Mouse (Mus musculus) neural tube, embryonic 15.5 days (tissue): ENCODE results near the gene Lbr. TPM values are rescaled to one million over a fixed set of nuclear protein-coding genes. Genes with fewer than 3 reads are reported as not detected.
A peak's percentile ranks its signal among the peaks of the same experiment; 100 is the strongest.

Experiments used
- ATAC-seq: fragments of 200-750 bp; cut with Nextera tagmentation; 2 replicates; pipeline ENCODE4 v1.8.0; 2017; ENCODE audit warnings: mild to moderate bottlenecking, moderate TSS enrichment, moderate library complexity; ENCODE audit not compliant: low FRiP score
- H3K27ac ChIP-seq: fragments of 300-500 bp; sonication (generic); replicated peaks from 2 replicates; pipeline ENCODE4 v1.5.1; 2015; ENCODE audit warnings: mild to moderate bottlenecking, inconsistent platforms
- H3K27me3 ChIP-seq: fragments of 300-500 bp; sonication (generic); replicated peaks from 2 replicates; pipeline ENCODE4 v1.6.1; 2015; ENCODE audit warnings: inconsistent platforms
- H3K36me3 ChIP-seq: fragments of 300-500 bp; sonication (generic); 2 replicates; pipeline ENCODE4 v1.6.1; 2015; ENCODE audit warnings: inconsistent platforms
- H3K4me1 ChIP-seq: fragments of 300-500 bp; sonication (generic); 2 replicates; pipeline ENCODE4 v1.6.1; 2015; ENCODE audit warnings: inconsistent platforms
- H3K4me2 ChIP-seq: fragments of 300-500 bp; sonication (generic); 2 replicates; pipeline ENCODE4 v1.6.1; 2015; ENCODE audit warnings: inconsistent platforms, mild to moderate bottlenecking, moderate library complexity
- H3K4me3 ChIP-seq: fragments of 300-500 bp; sonication (generic); replicated peaks from 2 replicates; pipeline ENCODE4 v1.5.1; 2015; ENCODE audit warnings: mild to moderate bottlenecking, inconsistent platforms
- H3K9ac ChIP-seq: fragments of 300-500 bp; sonication (generic); replicated peaks from 2 replicates; pipeline ENCODE4 v1.6.1; 2015; ENCODE audit warnings: mild to moderate bottlenecking, inconsistent platforms
- H3K9me3 ChIP-seq: fragments of 300-500 bp; sonication (generic); replicated peaks from 2 replicates; pipeline ENCODE4 v1.6.1; 2016; ENCODE audit warnings: inconsistent platforms
- WGBS: fragments of 180-500 bp; shearing (Covaris S2); methylation state at CpG from one replicate; pipeline ENCODE4 v1.1.7; 2015; ENCODE audit warnings: mixed read lengths; 5-methylcytosine and 5-hydroxymethylcytosine counted together
- polyA plus RNA-seq: library from polyadenylated mRNA; unstranded; fragments of >200 nt; fragmentation: Nextera tagmentation; extraction: Ambion mirVana; gene quantifications from 2 replicates; pipeline ENCODE4 v1.2.1, GENCODE M21; 2015

Gene Lbr
- polyA plus RNA-seq, 1 experiment from 2014 or later, result 22.5 TPM

DNA sequence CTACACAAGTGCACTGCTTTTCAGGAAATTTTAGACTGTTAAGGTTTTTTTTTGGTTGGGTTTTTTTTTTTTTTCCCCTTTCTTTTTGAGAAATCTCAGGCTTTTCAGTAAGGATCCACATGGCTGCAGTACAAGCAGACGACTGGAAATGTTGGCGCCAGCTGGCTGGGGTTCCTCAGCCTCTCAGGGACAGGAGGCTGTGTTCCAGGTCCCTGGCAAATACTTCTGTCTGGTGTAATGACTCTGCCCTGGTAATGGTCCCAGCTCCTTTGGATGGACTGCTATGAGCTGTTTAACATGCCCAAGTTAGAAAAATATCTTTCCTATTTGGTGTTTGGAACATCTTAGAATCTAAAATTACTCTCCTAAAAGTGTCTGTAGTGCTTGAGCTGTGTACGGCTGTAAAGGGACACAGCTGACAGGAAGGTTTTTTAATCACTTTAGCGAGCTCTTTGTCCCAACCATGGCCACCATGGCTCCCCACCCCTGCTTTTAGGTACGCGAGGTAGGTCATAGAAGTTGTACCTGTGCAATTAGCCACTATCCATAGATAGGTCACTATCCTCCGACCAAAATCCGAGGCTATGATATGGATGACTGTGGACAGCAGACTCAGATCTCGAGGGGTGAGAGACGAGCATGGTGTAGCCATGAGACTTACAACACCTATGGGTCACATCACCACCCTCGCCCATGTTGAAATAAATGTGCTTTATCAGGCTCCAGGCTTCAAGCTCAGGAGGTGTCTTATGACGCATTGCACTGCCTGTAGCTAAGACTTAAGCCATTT, 8.9 kb upstream of the Lbr start:
- peaks cover 11% of the 10 kb centered on the region for H3K4me1 ChIP-seq
- no peak for ATAC-seq
- WGBS, result 86% methylated on average over 12 of the region's 12 CpGs

DNA sequence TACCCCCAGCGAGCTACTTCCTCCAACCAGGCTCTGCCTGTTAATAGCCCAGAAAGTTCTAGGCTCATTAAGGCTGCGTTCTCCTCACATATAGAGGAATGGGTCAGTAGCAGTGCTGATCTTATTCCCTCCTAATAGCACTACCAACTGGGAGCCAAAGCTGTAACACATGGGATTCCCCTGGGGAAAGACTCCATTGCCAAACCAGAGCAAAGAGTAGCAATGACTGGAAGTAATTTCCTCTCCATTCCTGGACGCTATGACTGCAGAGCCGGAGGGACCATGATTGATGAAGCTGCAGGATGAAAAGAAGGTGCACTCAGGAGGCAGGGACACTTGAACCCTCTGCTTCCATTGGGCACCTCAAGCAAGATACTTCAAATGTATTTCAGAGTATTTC, 7.6 kb upstream of the Lbr start:
- no peaks in the 10 kb centered on the region for H3K27me3 ChIP-seq
- no peak overlapping the region for H3K27ac ChIP-seq
- H3K4me1 ChIP-seq, result peaks cover 11% of the 10 kb centered on the region
- no peaks in the 10 kb centered on the region for H3K36me3 ChIP-seq
- no peak for ATAC-seq
- H3K4me3 ChIP-seq, result no peak overlapping the region
- H3K9ac ChIP-seq, result no peak overlapping the region
- H3K4me2 ChIP-seq, result no peak overlapping the region
- no peaks in the 10 kb centered on the region for H3K9me3 ChIP-seq
- 64% methylated on average over 4 of the region's 4 CpGs for WGBS

More for the DNA sequence above, 8.9 kb upstream of the Lbr start:
- Histone ChIP-seq H3K4me2 (no peak overlapping the region), H3K36me3 (no peaks in the 10 kb centered on the region), H3K9ac (no peak overlapping the region), H3K9me3 (no peaks in the 10 kb centered on the region), H3K27ac (no peak overlapping the region), H3K4me3 (no peak overlapping the region), H3K27me3 (no peaks in the 10 kb centered on the region)

DNA sequence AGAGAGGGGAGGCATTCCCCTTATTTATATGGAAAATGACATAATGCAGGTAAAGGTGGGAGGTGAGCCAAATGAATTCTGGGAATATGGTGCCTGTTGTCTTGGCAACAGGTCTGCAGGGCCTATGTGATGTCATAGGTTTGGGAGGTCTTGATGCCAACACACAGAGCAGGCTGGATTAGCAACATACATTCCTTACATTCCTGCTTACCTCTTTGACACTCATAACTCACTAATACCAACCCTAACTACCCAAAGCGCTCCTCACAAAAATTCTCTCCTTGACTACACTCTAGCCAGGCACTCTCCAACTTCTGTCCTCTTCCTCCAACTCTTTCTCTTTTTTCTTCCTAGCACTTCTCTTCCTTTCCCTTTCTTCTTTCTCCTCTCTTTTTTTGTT, 5.4 kb upstream of the Lbr start:
- no peaks in the 10 kb centered on the region for H3K36me3 ChIP-seq
- no peak overlapping the region for H3K4me2 ChIP-seq
- H3K4me3 ChIP-seq, result no peak overlapping the region
- peaks cover 9% of the 10 kb centered on the region for H3K4me1 ChIP-seq
- no peaks in the 10 kb centered on the region for H3K27me3 ChIP-seq
- no peak overlapping the region for H3K9ac ChIP-seq
- ATAC-seq, result no peak
- no peak overlapping the region for H3K27ac ChIP-seq
- 95% methylated on average over 1 of the region's 1 CpGs for WGBS
- no peaks in the 10 kb centered on the region for H3K9me3 ChIP-seq

DNA sequence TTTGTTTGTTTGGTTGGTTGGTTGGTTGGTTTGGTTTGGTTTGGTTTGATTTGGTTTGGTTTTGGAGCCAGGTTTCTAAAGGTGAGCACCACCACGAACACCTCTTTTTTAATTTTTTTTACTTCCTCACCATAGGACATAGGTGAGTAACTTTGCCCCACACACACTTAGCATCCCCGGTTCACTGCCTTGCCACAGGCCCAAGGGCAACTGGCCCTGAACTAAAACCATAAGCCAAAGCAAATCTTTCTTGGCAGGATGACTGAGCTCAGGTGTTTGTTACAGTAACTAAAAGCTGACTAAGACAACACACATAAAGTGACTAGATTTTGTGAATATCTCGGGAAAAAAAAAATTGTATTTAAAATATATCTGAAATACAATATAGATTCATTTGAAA, 4.5 kb upstream of the Lbr start:
- no peak overlapping the region for H3K9ac ChIP-seq
- H3K9me3 ChIP-seq, result no peaks in the 10 kb centered on the region
- H3K4me3 ChIP-seq, result no peak overlapping the region
- no peaks in the 10 kb centered on the region for H3K36me3 ChIP-seq
- no peak overlapping the region for H3K27ac ChIP-seq
- WGBS, result 88% methylated on average over 3 of the region's 3 CpGs
- peaks cover 11% of the 10 kb centered on the region for H3K4me1 ChIP-seq
- H3K27me3 ChIP-seq, result no peaks in the 10 kb centered on the region
- no peak overlapping the region for H3K4me2 ChIP-seq
- no peak for ATAC-seq

DNA sequence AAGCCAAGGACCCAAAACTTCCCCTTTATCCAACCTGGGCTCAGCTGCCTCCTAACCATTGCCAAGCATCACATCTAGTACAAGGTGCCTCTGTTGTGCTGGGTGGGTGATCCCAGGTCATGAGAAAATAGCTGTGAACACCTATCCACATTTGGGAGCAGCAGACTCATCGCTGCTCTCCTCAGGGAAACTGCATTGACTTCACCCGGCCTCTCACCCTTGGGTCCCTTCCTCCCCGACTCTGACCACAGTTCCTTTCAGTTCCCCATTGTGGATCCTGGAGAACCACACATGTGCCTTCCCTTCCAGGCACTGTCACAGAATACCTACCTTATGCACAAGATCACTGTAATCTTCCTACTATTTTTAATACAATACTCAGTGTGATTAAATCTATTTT, 2.9 kb upstream of the Lbr start:
- Histone ChIP-seq H3K9ac (no peak overlapping the region), H3K27ac (no peak overlapping the region), H3K36me3 (no peaks in the 10 kb centered on the region), H3K4me3 (no peak overlapping the region), H3K4me1 (peaks cover 15% of the 10 kb centered on the region), H3K27me3 (no peaks in the 10 kb centered on the region), H3K9me3 (no peaks in the 10 kb centered on the region), H3K4me2 (no peak overlapping the region)
- 93% methylated on average over 3 of the region's 3 CpGs for WGBS
- no peak for ATAC-seq

DNA sequence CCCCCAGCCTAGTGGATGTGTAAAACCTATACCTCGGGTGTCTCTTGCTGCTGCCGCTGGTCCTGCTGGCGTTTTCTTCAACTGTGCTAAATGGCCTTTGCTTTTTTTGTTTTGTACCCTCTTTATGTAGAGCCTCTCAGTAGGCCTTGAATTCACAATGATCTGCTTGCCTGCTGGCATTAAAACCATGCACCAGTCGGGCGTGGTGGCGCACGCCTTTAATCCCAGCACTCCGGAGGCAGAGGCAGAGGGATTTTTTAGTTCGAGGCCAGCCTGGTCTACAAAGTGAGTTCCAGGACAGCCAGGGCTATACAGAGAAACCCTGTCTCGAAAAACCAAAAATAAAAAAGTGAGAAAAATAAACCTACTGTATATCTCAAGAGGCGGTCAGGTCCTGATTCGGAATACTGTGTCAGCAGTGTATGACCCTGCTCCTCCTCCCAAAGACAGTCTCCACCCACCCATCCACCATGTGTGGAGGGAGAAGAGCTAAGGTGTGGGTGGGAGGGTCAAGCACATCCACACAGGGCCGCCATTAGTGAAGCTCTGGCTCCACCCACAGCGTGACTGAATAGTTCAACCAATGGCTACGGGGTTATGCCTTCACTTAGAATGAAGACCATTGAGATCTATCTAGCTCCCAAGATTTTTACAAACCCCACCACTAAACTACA, 2.2 kb upstream of the Lbr start:
- H3K4me3 ChIP-seq, result no peak overlapping the region
- H3K36me3 ChIP-seq, result no peaks in the 10 kb centered on the region
- H3K4me2 ChIP-seq, result no peak overlapping the region
- no peak overlapping the region for H3K27ac ChIP-seq
- no peaks in the 10 kb centered on the region for H3K9me3 ChIP-seq
- 72% methylated on average over 15 of the region's 15 CpGs for WGBS
- no peak overlapping the region for H3K9ac ChIP-seq
- H3K27me3 ChIP-seq, result no peaks in the 10 kb centered on the region
- peaks cover 22% of the 10 kb centered on the region for H3K4me1 ChIP-seq
- ATAC-seq, result no peak

DNA sequence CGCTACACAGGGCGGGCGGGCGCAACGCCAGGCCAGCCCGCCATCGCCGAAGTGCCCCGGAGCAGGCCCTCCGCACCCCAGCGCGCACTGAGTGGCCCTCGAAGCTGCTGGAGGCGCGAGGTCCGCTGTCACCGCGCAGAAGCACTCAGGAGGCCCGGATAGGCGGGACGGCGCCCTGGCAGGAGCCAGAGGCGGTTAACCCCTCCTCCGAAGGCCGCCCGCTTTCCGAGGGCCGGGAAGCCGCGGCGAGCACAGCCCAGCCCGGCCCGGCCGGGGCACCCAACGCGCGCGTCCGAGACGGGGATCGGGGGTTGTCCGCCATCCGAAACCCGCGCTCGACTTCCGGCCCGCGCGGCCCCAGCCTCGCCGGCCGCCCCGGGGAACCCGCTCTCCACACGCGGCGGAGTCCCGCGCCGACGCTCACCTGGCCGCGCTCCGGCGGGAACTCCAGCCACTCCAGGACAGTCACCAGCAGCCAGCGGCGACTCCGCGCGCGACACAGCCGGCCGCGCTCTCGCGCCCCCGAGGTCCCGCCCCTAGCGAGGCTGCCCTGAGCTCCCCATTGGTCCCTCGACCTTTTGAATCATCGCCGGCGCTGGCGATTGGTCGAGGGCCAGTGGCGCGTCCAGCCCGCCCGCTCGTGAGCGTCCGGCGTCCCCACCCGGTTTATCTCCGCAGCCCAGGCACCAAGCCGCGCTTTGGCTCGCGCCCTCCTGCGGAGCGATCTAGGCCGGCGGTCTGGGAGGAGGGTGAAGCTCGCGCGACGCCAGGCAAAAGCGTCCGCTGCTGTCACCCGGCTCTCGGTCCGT, 778 bp downstream of the Lbr start:
- ATAC-seq, result peak; percentile 99

DNA sequence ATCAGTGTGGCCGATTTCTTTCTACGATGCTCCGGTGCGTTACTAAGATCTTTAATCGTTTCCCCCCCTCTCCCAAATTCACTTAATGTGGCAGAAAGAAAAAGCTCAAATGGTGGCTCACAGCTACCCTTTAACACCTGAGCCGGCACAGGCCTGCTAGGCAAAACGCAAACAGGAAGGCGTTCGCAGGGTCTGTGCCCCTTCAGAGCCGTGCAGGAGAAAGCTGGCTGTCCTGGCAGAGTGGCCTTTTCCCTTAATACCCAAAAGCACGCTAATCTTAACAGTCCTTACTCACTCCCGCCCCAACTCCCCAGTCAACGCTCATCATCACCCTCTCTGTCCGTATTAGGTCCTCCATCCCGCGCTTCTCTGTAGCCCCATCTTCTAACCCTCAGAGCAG, 1.4 kb downstream of the Lbr start:
- ATAC-seq, result no peak
- Histone ChIP-seq H3K9me3 (no peaks in the 10 kb centered on the region), H3K4me1 (peaks cover 31% of the 10 kb centered on the region), H3K27ac (peak overlapping the region; percentile 96), H3K4me3 (peak overlapping the region; percentile 95), H3K27me3 (no peaks in the 10 kb centered on the region), H3K4me2 (peak overlapping the region; percentile 83), H3K36me3 (peaks cover 4% of the 10 kb centered on the region), H3K9ac (peak overlapping the region; percentile 90)
- under 1% methylated on average over 16 of the region's 16 CpGs for WGBS

More for the DNA sequence above, 778 bp downstream of the Lbr start:
- H3K9ac ChIP-seq, result peak overlapping the region; percentile 90
- no peaks in the 10 kb centered on the region for H3K27me3 ChIP-seq
- H3K4me2 ChIP-seq, result peak overlapping the region; percentile 83
- H3K36me3 ChIP-seq, result no peaks in the 10 kb centered on the region
- peak overlapping the region; percentile 96 for H3K27ac ChIP-seq
- H3K4me1 ChIP-seq, result peaks cover 31% of the 10 kb centered on the region
- H3K9me3 ChIP-seq, result no peaks in the 10 kb centered on the region
- under 1% methylated on average over 112 of the region's 113 CpGs for WGBS
- H3K4me3 ChIP-seq, result peak overlapping the region; percentile 95

DNA sequence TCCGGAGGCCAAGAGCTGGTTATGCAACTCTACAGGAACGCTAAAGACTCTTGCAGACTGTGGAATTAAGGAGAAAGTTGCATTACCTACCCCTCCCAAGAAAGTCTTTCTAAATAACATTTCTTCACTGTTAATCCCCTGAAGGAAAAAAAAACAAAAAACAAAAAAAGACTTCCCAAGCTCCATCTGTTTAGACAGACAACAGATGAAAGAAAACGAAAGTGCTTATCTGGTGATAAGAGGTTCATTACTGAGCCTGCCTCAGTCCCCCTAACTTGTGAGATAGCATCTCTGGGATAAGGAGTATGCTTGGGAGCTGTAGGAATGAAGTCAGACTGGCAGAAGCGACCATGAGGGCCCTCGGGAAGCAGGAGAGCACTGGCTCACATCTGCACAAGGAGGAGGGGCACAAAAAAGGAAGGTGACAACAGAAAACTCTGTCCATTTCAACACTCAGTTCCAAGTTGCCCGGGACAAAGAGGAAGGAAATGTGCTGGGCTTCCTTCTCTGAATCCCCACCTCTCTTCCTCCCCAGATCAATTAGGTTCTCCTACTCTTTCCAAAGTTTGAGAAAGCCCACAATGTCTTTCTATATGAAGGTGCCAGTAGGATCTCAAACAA, 3.0 kb downstream of the Lbr start:
- 22% methylated on average over 6 of the region's 6 CpGs for WGBS
- no peaks in the 10 kb centered on the region for H3K9me3 ChIP-seq
- peaks cover 19% of the 10 kb centered on the region for H3K36me3 ChIP-seq
- peaks cover 31% of the 10 kb centered on the region for H3K4me1 ChIP-seq
- H3K4me3 ChIP-seq, result 0 out of 2 replicates have a peak overlapping the region, but pooled peaks have one; percentile 1
- H3K4me2 ChIP-seq, result peak overlapping the region; percentile 83
- H3K9ac ChIP-seq, result no peak overlapping the region
- H3K27me3 ChIP-seq, result no peaks in the 10 kb centered on the region
- ATAC-seq, result no peak
- no peak overlapping the region for H3K27ac ChIP-seq

DNA sequence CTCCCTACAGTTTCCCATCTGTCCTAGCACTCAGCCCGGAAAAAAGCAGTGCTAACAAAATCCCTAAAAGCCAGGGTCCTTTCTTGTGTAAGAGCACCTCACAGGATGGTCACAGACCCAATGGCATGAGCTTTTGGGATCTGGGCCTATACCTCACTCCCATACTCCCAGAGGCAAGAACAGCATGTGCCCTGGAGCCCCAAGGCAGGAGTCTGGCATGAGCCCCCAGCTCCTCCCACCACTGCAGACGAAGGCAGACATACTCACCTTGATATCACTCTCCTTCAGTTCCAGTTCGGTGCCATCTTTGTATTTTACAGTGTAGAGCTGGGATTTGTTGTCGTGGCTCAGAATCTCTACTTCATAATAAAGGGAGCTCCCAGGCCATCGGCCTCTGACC, 4.7 kb downstream of the Lbr start:
- WGBS, result 88% methylated on average over 5 of the region's 5 CpGs
- H3K27ac ChIP-seq, result no peak overlapping the region
- H3K36me3 ChIP-seq, result peaks cover 21% of the 10 kb centered on the region
- no peaks in the 10 kb centered on the region for H3K9me3 ChIP-seq
- H3K4me3 ChIP-seq, result no peak overlapping the region
- no peak overlapping the region for H3K4me2 ChIP-seq
- H3K27me3 ChIP-seq, result no peaks in the 10 kb centered on the region
- peaks cover 27% of the 10 kb centered on the region for H3K4me1 ChIP-seq
- no peak overlapping the region for H3K9ac ChIP-seq
- ATAC-seq, result no peak

DNA sequence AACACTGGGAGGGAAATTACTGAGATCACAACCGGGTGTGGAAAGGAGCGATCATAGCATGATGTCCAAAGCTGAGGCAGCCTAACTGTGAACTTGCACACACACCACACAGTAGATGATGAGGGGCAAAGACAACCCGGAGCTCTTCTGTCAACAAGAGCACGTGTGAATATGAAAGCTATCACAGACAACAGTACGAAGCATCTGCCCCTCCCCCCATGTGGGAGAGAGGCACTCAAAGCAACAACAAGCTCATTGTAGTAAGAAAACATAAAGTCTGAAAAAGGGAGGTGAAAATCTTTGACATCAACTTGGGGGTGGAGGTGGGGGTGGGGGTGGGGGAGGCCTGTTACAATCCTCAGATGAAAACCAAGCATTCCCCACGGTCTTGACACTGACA, 9.7 kb downstream of the Lbr start:
- no peak overlapping the region for H3K9ac ChIP-seq
- H3K4me1 ChIP-seq, result no peaks in the 10 kb centered on the region
- peaks cover 63% of the 10 kb centered on the region for H3K36me3 ChIP-seq
- no peak overlapping the region for H3K4me2 ChIP-seq
- no peaks in the 10 kb centered on the region for H3K9me3 ChIP-seq
- no peak for ATAC-seq
- H3K4me3 ChIP-seq, result no peak overlapping the region
- no peak overlapping the region for H3K27ac ChIP-seq
- WGBS, result 79% methylated on average over 6 of the region's 6 CpGs
- H3K27me3 ChIP-seq, result no peaks in the 10 kb centered on the region
